Mouse (Mus musculus) right cerebral cortex, postnatal 10 days (tissue): Measurements from ENCODE around the gene Fau.
A peak's percentile ranks its signal among the peaks of the same experiment; 100 is the strongest.

Source experiments
- DNase-seq, 2 experiments: peaks; one replicate each; pipeline ENCODE4 v3.0.0; 2021; ENCODE audit warnings: low spot score in 2 of 2

Fau gene

DNA sequence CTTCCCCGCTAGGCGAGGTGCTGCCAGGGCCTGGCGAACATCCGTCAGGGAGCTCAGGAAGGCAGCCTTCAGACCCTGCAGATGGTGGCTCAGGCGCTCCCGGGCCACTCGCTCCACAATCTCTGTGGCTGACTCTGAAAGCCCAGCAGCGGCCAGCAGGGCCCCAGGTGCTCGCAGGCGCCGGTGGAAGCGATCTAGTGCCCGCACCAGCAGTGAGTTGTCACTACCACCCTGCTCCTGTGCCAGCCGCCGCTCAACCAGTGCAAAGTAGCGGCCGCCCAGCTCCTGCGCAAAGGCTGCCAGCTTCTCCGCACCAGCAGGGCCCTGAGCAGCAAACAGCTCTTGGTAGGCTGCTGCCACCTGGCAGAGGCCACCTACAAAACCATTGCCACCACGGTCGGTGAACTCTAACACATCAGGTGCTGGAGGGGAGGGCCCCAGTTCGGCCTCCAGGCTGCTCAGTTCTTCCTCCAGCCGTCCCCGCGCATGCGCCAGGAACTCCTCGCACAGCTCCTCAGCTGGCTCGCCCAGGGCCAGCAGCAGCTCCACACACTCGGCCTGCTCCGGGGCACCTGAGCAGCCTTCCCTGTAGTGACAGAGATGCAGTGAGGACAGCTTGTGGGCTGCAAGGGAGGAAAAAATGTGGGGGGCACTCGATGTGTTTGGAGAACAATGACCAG, 13.1 kb downstream of the Fau start:
- no peak for DNase-seq

DNA sequence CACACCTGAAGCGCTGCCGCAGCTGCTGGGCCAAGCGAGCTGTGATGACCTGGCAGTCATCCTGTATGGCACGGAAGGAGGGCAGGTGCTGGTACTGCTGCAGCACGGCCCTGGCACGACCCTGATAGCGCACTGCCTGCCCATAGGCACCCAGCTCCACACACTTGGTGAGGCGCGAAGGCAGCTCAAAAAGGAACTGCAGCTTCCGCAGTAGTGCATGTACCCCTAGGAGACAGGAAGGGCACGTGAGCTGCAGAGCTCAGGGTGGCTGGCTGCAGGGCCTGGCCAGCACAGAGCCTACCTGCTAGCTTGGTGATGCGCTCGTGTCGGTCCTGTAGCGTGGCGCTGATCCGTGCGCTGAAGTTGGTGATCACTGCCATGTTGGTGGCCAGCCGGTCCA, 13.6 kb downstream of the Fau start:
- DNase-seq = no peak

DNA sequence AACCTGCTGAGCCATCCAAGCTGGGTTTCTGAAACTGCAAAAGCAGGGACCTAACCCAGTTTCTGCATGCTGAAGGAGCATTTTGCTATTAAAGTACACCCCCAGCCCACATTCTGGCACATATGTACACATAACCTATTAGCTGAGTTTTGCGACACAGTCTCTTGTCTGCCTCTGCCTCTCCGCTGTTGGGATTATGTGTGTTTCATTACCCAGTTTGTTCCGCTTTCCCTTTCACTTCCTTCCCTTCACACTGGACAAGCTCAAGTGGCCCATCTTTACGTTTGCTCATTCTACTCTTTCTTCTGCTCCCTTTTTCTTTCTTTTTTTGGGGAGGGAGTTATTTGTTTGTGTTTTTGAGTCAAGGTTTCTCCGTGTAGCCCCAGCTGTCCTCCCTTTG, 16.2 kb downstream of the Fau start:
- DNase-seq = no peak

DNA sequence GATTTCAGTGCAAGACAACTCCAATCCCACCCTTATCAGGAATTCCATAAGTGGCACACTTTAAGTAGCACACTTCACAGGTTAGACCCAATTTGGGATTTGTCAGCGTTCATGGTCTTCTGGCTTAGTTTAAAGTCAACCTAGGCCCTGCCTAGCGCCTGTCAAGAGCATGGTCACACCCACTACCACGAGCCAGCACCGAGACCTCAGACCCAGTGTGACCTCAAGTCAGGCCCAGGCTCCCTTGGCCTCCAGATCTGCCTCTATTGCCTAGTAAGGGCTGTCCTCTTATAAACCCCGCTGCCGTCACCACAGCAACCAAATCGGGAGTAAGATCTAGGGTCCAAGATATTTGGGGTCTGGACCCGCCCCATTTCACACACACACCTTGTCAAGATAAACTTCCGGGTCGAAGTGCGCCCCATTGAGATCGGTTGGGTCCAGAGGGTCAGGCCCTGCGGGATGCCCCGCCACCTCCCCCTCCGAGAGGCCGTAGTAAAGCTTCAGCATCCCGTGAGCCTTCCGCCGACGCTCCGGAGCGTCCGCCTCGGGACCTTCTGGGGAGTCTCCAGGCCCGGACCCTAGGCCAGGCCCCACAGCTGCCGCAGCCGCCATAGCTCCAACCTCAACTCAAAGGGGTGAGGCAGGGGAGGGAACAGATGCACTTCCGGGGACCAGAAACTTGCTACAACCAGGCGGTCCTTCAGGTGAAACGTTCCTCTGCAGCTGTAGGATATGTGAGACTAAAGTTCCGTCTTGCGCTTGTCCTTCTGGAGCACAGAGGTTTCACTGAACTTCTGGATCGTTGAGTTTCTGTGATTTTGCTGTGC, 19.1 kb downstream of the Fau start, which contains the start of gene Vps51:
TSS of gene Vps51 (minus strand) at position 668 of the 830 bp plus-strand sequence.
- peak; percentile 91 to 94 for DNase-seq

DNA sequence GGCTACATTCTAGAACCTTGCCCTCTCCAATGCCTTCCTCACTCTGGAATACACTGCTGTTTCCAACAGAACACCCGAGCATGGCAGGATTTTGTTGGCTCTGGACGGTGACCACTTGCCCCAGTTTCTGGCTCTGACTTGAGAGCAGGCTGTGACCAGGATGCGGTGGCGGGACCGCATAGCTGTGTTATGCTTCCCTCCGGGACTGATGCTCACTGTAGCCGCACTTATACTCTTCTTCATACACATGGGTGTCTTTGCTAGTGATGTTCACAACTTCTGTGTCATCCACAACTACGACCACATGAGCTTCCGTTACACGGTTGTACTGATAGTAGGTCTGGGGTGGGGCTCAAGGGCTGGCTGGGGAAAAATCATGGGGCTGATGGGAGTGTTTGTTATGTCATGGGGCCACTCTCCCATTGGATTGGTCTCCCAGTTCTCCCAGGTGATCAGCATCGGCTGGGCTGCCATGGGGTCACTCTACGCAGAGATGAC, 22.4 kb downstream of the Fau start, which contains the start of gene Tmem262:
TSS of gene Tmem262 (plus strand) at position 51 of the 498 bp plus-strand sequence.
- DNase-seq = no peak

DNA sequence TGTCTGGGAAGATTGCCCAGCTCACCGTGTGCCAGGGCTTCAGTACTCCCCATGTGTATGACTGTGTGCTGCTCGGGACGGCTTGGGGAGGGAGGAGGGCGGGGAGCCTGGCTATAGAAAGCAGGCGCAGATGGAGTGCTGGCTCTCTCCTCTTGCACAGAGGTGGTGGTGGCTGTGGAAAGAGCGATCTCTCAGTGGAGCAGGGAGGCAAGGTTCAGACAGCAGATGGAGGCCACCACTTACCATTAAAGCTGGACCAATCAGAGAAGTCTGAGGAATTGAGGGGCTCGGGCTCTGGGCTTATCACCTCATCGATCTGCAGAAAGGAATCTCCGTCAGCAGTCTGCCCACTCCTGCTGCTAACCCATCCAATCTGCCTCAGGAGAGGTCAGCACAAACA, 24.5 kb downstream of the Fau start, which contains the start of gene Gm28374:
TSS of gene Gm28374 (minus strand) at position 101 of the 400 bp plus-strand sequence.
- DNase-seq = no peak

DNA sequence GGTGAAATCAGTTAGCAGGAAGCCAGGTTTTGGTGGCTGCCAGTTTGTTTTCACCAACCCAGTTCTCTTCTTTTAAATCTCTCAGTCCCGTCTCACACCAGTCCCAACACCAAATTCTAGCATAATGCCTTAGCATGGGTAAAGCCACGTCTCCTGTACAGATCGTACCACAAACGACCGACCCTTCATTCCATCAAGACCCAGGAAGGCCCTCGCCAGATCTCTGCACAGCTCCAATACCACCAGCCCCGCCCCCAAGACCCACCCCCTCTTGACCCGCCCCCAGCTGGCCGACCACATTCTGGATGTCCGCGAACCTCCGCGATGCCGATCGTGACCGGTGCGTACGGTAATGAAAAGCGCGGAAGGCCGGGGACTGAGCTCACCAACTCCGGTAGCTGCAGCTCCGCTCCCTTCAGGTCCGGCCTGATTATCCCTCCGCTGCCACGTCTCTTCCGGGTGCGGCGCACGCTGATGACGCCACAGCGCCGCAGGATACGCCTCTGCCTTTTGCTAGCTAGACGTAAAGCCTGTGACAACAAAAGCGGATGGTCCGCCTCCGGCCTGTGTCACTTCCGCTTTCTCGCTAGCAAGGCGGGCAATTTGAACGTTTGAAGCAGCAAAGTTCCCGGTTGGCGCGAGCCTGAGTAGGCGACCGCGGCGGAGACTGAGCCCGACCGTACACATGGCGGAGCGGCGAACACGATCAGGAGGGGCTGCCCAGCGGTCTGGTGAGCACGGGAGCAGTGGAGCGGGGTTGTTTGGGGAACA, 27.0 kb downstream of the Fau start, which contains the start of the genes Zfpl1 and Cdca5:
TSS of gene Zfpl1 (minus strand) at position 479 of the 771 bp plus-strand sequence.
TSS of gene Cdca5 (plus strand) at position 506 of the 771 bp plus-strand sequence.
- DNase-seq = peak; percentile 98 to 99

DNA sequence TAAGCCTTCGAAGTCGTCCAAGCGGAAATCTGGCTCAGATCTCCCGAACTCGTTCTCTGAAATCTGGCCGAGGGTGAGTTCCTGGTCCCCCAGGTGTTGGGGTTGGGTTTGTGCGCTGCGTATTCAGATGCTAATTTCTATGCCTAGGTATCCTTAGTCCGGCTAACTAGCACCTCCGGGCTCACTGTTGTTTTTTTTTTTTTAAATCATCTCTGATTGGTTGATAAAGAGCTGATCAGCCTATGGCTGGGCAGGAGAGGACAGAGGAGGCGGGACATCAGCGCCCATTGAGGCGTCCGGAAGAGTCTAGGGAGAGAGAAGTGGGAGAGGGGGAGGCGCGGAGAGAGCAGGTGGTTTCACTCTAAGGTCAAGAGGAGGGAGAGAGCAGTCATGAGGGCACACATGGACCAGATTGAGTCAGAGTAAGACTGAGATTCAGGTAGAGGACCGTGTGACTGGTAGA, 27.8 kb downstream of the Fau start:
- DNase-seq = peak; percentile 63 to 64

DNA sequence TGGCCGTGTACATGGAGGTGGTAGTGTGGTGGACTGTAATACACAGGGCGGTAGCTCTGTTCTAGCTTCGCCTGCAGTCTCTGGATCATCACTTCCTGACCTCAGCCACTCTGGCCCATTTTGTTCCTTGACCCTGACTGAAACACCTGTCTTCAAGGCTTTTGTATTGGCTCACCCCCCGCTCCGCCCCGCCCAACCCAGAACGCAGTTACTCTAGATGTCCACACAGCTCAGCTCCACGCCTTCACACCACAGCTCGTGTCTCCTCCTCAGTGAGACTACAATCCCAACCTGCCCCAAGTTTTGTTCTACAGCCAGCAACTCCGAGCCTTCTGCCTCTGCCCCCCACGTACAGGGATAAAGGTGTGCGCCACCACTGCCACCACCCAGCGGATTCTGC, 31.2 kb downstream of the Fau start:
- DNase-seq = peak in 1 of 2 experiments; percentile 18

DNA sequence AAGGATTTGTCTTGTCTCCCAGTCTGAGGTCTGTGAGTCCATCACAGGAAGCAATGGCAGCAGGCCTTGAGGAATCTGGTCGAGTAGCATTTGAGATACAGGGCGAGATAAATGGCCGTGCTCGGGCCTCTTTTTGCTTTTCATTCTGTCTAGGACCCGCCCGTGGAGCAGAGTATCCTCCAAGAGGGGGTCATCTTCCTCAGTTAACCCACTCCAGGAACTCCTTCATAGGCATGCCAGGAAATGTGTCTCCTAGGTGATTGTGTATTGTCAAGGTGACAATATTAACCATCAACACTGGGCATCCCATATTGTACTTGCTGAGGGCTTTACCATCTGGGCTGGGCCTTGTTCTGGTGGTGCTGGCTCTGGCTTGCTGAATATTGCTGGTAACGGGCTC, 36.5 kb downstream of the Fau start, which contains the start of gene AC131692.1:
TSS of gene AC131692.1 (plus strand) at position 301 of the 400 bp plus-strand sequence.
- DNase-seq = no peak

DNA sequence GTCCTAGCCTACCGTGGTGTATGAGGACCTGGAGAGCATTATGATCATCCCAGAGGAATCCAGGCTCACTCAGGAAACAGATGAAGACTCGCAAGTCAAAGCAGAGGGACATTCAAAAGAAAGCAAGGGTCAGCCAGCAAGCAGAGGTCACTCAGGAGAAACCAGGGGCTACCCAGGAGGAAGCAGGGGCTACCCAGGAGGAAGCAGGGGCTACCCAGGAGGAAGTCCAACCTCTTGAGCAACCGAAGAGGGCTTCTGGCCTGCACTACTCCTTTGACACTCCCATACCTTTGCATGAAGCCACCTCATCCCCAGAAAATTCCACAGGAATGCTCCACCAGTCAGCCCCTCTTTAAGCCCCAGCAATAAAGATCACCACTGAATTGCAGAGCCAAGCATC, 40.2 kb downstream of the Fau start:
- no peak for DNase-seq

DNA sequence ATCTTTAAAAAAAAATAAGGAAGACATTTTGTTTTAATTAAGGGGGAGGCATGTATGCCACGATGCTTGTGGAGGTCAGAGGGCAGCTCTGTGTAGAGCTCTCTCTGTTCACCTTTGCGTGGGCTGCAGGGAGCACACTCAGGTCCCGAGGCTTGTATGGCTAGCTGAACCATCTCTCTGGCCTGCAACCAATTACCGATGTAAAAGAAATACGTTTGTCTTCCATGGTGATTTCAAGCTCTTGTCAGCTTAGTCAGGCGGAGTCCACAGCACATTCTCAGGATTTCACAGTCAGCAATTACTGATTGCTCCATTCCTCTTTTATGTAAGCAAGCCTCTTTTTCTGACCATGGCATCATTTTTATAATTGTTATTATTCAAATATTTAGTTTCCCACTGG, 43.5 kb downstream of the Fau start:
- no peak for DNase-seq

DNA sequence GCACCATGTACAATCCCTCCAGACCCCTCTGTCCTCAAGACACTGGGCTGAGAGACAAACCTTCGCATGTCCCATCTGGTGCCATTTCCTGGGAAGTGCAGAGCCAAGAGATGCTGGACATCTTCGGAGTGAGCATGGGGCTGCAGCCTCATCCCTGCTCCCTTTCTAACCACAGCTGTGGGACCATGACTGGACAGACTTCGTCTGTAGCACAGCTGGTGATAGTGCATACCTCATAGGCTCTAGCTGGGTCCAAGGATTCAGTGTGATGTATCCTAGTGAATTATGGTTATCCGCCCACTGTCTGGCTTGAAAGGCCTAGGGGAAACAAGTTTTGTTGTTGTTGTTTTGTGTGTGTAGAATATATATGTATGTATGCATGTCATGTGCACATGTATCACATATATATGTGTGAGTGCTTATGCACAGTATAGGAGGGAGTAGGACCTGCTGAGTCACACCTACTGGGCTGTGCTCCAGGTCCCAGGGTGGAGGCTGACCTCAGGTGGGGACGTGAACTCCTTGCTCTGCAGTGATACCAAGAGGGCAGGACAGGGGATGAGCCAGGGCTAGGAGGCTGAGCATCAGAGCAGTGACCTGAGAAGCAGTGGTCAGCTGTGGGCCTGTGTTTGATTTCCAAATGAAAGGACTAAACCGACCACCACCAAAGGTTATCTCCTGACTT, 44.7 kb downstream of the Fau start:
- DNase-seq = no peak

DNA sequence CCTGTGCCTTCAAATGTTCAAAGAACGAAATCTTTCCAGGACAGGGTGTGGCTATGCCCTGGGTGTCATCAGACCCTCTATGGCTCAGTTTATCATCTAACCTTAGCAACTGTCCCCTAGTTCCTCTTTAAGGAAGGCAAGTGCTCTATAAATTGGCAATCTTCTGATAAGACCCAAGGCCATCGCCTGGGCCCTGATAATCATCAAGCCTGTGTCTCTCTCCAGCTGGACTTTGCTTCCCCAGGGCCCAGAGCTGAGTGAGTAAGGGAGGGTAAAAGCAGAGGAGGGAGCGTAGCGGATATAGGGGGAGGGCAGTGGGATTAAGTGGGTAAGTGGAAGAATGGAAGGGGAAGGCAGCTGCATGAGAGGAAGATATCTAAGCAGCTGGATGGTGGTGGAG, 46.8 kb downstream of the Fau start:
- DNase-seq = no peak

DNA sequence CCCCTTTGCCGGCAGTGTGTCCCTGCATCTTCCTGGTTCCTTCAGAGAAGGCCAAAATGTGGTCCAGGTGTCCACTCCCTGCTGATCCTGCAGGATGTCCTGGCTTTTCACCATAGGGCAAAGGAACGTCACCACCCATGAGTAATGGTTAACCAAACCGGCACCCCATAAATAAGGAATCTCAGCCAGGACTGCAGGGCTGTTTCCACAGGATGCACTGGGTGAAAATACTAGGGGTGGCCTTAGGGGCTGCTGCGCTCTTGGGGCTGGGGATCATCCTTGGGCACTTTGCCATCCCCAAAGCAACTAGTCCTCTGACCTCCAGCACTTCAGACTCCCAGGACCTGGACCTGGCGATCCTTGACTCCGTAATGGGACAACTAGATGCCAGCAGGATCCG, 47.9 kb downstream of the Fau start, which contains the start of gene Naaladl1:
TSS of gene Naaladl1 (plus strand) at position 197 of the 400 bp plus-strand sequence.
- no peak for DNase-seq
